Mouse (Mus musculus) gonadal fat pad, adult 2 months (tissue): ENCODE measurements around the gene Taf3. TPM values are rescaled to one million over a fixed set of nuclear protein-coding genes. Genes with fewer than 3 reads are reported as not detected.

Experiments used
- DNase-seq: peaks from one replicate; pipeline ENCODE4 v3.0.0-alpha.2; 2012; ENCODE audit warnings: low read depth
- polyA plus RNA-seq: library from polyadenylated mRNA; depleted of rRNA; stranded (reverse); fragments of >200 nt; gene quantifications from 2 replicates; pipeline ENCODE4 v1.2.3, GENCODE M21; 2012

The Taf3 gene
- polyA plus RNA-seq, 1 experiment, result 7.7 TPM

GRCm38 (mm10) chr2:10010263-10010909, 38.0 kb downstream of the Taf3 start:
- DNase-seq, result no peak

DNA sequence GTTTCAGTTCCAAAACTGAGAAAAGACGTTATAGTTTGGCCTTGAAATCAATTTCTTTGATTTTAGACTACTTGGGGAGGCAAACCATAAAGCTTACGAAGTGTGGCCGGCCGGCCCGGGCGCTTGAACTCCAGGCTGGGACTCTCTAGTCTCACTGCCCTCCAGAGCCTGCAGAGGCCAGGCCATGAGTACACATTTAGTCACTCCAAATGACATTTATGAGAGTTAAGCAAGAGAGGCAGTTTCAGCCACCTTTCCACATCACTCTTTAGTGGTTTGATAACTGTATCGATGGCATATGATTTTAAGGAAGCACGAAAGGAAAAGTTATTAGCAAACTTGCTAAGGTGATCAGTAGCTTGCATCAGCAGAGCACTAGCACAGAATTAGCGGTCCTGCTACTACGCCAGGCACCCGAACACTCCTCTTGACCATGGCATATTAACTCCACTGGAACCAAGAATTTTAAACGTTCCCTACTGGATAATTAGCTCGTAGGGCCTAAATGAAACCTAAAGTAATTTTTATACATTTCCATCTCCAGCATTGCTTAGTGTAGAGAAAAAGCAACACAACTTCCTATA, 38.6 kb downstream of the Taf3 start:
- DNase-seq, result no peak

DNA sequence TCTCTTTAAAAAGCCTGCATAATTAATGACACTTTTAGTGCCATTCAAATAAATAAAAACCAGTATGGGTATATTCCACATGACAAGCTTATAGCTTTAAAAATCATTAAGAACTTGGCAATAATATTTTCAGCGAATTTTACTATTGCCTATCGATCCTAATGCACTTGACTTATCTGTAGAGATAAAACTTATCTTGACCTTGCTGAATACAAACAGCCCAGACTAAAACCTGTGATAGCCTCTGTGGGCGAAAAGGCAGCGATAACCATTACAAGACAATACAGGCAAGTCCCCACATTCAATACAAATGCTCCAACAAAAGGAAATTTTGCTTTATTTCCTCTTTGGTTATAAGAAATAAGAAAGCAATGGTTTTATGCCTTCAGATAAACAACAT, 39.8 kb downstream of the Taf3 start:
- DNase-seq, result no peak

GRCm38 (mm10) chr2:10004960-10005621, 43.3 kb downstream of the Taf3 start:
- DNase-seq, result no peak

DNA sequence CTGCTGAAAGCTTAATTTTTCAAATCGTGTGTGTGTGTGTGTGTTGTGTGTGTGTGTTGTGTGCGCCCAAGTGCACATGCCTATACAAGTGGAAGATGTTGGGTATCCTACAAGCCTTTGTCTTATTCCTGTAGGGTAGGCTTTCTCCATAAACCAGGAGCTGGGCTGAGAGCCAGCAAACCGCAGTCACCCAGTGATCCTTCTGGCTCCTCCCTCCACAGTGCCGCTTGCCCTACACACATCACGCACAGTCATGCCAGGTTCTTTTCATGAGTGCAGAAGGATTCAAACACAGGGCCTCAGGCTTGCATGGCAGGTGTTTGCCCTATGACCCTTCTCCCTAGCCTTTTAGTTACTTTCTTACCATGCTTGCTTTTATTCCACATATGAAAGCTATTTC, 45.0 kb downstream of the Taf3 start:
- no peak for DNase-seq

DNA sequence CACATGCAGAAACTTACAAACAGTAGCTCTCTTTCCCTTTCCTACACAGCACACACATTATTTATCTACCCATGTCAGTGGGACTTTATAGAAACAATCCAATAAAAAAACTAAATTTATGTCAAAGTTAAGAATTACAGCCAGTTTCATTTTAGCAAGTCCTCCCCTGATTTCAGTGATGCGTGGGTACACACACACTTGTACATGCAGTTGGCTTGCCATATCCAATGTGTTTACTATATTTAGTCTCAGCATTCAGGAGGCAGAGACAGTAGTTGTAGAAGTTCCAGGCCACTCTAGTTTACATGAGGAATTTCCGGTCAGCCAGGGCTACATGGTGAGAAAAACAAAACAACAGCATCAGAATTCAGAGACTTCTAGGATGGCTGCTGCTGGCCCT, 46.8 kb downstream of the Taf3 start:
- DNase-seq, result no peak

GRCm38 (mm10) chr2:9997535-9997934, 50.9 kb downstream of the Taf3 start:
- DNase-seq, result no peak

DNA sequence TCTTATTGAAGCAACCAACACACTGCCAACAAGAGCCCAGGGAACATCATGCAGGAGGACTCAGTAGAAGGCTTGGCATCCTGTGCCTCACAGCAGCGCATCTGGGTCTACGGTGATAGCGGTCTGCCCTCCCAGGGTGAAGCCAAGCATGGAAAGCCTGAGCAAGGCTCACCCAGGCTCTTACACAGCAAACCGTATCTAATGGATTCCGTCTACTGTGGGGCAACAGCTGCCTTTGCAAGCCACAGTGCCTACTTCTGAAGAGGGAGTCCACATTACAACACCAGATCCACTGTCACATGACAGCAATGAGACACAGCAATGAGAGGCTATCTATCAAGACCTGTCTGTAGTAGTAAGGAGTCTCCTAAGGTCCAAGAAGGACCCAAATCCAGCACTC, 52.3 kb downstream of the Taf3 start:
- DNase-seq, result no peak

- DNase-seq, result no peak
Observed at GRCm38 (mm10) chr2:9990690-9991229, 57.6 kb downstream of the Taf3 start.

DNA sequence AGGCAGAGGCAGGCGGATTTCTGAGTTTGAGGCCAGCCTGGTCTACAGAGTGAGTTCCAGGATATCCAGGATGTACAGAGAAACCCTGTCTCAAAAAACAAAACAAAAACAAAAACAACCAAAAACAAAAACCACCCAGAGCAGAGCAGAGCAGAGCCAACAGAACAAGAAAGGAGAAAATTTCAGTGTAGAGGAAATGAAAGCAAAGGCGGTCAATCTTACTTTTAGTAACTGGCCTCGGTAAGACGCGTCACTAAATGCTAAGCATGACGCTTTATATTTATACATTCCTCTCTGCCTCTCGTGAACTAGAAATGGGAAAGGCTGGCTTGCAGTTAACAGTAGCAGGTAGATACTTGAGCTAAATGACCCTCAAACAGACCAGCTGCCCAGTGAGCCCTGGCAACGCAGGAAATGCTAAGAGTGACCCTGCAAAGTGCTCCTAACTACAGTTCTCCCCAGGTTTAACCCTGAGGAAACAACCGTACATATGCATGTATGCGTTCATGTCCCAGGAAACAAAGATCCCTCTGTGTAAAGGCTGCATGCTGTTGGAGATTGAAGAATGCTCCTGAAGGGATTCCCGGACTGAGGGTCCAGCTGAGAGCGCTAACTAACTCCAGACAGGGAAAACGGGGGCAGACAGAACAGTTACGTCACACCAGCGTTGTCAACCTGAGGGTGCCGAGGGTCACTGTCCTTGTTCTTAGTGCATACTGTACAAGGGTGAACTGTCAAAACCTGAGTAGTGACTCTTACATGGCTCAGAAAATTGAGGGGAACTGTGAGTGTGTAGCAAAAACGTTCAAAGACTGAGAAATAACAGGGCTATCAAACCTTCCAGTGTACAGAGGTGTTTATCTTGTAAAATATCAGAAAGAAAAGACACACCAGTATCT, 58.5 kb downstream of the Taf3 start:
- no peak for DNase-seq

GRCm38 (mm10) chr2:9988290-9988689, 60.1 kb downstream of the Taf3 start:
- DNase-seq, result no peak

DNA sequence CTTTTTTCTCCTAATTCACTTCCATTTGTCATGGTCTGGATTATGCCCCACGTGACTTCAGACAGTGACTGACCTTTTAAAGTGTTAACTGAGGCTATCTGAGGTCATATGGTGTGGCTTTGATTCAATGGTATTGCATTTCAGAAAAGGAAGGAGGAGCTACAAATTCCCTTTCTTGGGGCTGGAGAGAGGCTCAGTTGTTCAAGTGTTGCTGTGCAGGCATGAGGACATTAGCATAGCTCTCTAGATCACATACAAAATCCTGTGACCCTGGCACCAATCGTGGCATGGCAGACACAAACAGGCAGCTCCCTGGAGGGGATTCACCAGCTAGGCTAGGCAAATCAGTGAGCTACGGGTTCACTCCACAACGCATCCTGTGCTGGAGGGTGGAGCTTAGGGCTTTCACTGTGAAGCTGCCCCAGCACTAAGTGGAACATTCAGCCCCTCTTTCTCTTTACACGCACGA, 62.4 kb downstream of the Taf3 start:
- no peak for DNase-seq

- no peak for DNase-seq
Observed at GRCm38 (mm10) chr2:9982446-9982845, 66.0 kb downstream of the Taf3 start.

DNA sequence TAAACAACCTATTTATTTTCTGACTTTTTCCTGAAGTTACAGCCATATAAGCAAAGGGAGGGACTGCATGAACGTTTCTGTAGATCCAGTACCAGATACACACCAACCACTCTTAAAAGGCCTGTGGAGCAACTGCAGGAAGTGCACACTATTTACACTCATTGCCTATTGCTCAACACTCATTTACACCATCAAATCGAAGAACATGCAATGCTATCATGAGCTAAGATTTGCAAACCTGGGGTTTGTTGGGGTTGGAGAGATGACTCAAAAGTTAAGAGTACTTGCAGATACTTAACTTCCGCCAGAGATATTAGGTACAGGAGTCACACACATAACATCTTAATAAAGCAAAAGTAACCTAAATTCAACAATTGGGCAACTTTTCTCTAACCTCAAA, 76.5 kb downstream of the Taf3 start:
- DNase-seq, result peak; percentile 23

DNA sequence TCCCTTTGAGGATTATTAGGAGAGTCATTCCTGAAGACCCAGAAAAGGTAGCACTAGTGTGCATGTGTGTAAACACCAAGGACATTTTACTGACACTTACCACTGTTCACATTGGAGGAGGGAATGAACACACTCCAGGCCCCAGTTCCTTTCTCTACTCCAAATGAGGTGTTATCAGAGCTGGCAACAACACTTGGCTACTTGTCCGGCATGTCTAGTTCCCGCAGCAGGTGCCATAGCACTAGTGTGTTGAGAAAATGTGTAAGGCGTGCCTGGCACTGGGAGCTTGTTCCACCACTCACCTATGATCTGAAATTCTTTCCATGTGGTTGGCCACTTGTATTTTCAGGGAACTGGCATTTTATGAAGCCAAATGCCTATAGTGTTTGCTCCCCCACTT, 77.8 kb downstream of the Taf3 start:
- no peak for DNase-seq

DNA sequence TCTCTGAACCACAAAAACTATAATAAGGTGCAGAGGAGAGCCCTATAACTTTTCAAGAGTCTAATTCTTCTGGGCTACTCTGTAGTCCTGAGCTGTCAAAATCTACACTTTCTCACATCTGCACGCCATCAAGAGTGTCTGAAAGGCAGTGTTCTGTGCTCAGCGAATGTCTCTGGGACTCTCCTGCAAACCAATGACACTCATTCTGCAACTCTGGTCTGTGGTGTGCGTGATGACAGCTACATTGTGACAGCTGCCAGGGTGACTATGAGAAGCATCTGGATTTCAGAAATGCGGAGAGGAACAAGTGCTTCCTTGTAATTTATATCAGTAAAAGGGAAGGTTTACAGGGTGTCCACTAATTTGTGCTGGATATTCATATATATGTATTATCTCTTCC, 78.2 kb downstream of the Taf3 start:
- no peak for DNase-seq

- no peak for DNase-seq
Observed at GRCm38 (mm10) chr2:9969734-9970133, 78.7 kb downstream of the Taf3 start.

GRCm38 (mm10) chr2:9966634-9967033, 81.8 kb downstream of the Taf3 start:
- no peak for DNase-seq

- no peak for DNase-seq
Observed at GRCm38 (mm10) chr2:9965608-9966007, 82.8 kb downstream of the Taf3 start.

DNA sequence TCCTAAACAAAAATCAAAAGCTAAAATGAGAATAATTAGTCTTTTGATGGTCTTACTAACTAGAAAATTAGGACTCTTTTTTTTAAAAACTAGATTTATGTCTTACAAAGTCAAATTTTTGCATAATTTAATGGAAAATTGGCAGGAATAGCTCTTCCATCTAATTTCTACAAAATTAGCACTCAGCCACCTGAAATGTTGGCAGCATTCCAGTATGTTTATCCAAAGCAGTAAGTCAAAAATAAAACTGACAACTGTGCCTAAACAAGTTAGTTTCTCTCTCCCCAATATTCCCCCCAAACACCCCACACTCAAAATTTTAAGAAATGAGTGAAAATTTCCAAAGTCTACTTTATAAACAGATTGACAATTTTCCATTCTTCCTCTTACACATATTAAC, 85.5 kb downstream of the Taf3 start:
- no peak for DNase-seq

DNA sequence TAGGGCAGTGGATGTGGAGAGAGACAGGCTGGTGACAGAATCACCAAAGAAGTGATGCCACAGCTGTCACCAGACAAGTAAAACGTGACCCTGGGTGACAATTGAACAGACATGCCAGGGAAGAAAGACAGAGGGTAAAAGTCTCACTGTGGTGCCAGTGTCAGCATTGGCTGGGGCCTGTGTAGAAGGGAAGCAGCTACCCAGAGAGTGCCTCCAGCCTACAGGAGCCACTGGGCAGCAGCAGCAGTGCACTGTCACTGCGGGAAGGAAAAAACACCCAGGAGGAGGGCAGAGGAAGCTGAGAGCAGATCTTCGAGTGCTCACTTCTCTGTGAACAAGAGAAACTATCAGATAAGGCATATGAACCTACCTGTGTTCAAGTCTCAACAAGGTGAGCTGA, 86.7 kb downstream of the Taf3 start:
- DNase-seq, result no peak

GRCm38 (mm10) chr2:9958011-9958410, 90.4 kb downstream of the Taf3 start:
- no peak for DNase-seq
